Mouse (Mus musculus): ENCODE results near the gene Kmt2e.

- TF ChIP-seq CTCF (IDR thresholded peaks at IDR 0.05; ENCODE audit: control insufficient read depth, insufficient read depth, low read length) (no peak), POLR2A (IDR thresholded peaks at IDR 0.05; ENCODE audit: borderline replicate concordance, control insufficient read depth, low read depth, low read length) (no peak)
These were observed 40.4 kb upstream of the Kmt2e start for GRCm38 (mm10) chr5:23393870-23394269.
